Mouse (Mus musculus): ENCODE measurements around the gene Zfp740. TPM values are rescaled to one million over a fixed set of nuclear protein-coding genes. Genes with fewer than 3 reads are reported as not detected.
"Not testable (repeated sequence)": the region's sequence is repeated elsewhere in the genome, so short reads cannot be mapped to it uniquely, and the experiment has no call there.

Zfp740 gene
- polyA plus RNA-seq (2015; fragmentation: Nextera tagmentation; extraction: Ambion mirVana), result 72.7 and 77.1 TPM in 2 replicates

GRCm38 (mm10) chr15:102202971-102203834, at the start of gene Zfp740:
Gene Zfp740, plus strand, starts transcription at chr15:102203249.
- peak within 1 kb of the TSS; percentile 78 for H3K4me2 ChIP-seq
- H3K36me3 ChIP-seq, result peaks cover 36% of the 10 kb centered on the region
- peak within 1 kb of the TSS; percentile 98 for H3K27ac ChIP-seq
- peak within 1 kb of the TSS; percentile 69 for H3K4me3 ChIP-seq (replicated peaks)
- H3K9me3 ChIP-seq (replicated peaks), result no peaks in the 10 kb centered on the region
- H3K27me3 ChIP-seq, result no peaks in the 10 kb centered on the region
- H3K9ac ChIP-seq, result peak within 1 kb of the TSS; percentile 79
- ATAC-seq (replicated peaks; ENCODE audit: low FRiP score), result peak; percentile 96
- peaks cover 50% of the 10 kb centered on the region for H3K4me1 ChIP-seq
- under 1% methylated on average over 64 of the region's 68 CpGs for WGBS

GRCm38 (mm10) chr15:102155006-102155405, 48.0 kb upstream of the Zfp740 start:
- peaks cover 24% of the 10 kb centered on the region for H3K4me1 ChIP-seq
- WGBS, result 85% methylated on average over 6 of the region's 6 CpGs

GRCm38 (mm10) chr15:102156836-102157235, 46.2 kb upstream of the Zfp740 start:
- ATAC-seq (replicated peaks; ENCODE audit: low FRiP score), result no peak
- H3K4me2 ChIP-seq, result no peak overlapping the region
- H3K27me3 ChIP-seq, result no peaks in the 10 kb centered on the region
- 43% methylated on average over 20 of the region's 20 CpGs for WGBS
- peaks cover 15% of the 10 kb centered on the region for H3K4me1 ChIP-seq
- H3K27ac ChIP-seq, result no peak overlapping the region
- no peaks in the 10 kb centered on the region for H3K36me3 ChIP-seq
- no peak overlapping the region for H3K9ac ChIP-seq
- H3K4me3 ChIP-seq (replicated peaks), result no peak overlapping the region
- no peaks in the 10 kb centered on the region for H3K9me3 ChIP-seq (replicated peaks)

More at GRCm38 (mm10) chr15:102155006-102155405, 48.0 kb upstream of the Zfp740 start:
- not testable (repeated sequence) for H3K36me3 ChIP-seq; H3K27me3 ChIP-seq; H3K9ac ChIP-seq; H3K27ac ChIP-seq; H3K9me3 ChIP-seq (replicated peaks); H3K4me3 ChIP-seq (replicated peaks); H3K4me2 ChIP-seq; ATAC-seq (replicated peaks; ENCODE audit: low FRiP score)

- no peaks in the 10 kb centered on the region for H3K27me3 ChIP-seq
- no peak for ATAC-seq (replicated peaks; ENCODE audit: low FRiP score)
- H3K36me3 ChIP-seq, result no peaks in the 10 kb centered on the region
- H3K4me3 ChIP-seq (replicated peaks), result no peak overlapping the region
- no peak overlapping the region for H3K27ac ChIP-seq
- H3K4me2 ChIP-seq, result no peak overlapping the region
- no peaks in the 10 kb centered on the region for H3K9me3 ChIP-seq (replicated peaks)
- H3K9ac ChIP-seq, result no peak overlapping the region
- WGBS, result 63% methylated on average over 27 of the region's 27 CpGs
- H3K4me1 ChIP-seq, result peaks cover 14% of the 10 kb centered on the region
These were observed 42.5 kb upstream of the Zfp740 start for GRCm38 (mm10) chr15:102160415-102161060.

GRCm38 (mm10) chr15:102163900-102164693, 39.0 kb upstream of the Zfp740 start:
- Histone ChIP-seq H3K9me3 (replicated peaks) (no peaks in the 10 kb centered on the region), H3K4me3 (replicated peaks) (no peak overlapping the region), H3K4me2 (no peak overlapping the region), H3K36me3 (no peaks in the 10 kb centered on the region), H3K4me1 (peaks cover 32% of the 10 kb centered on the region), H3K27ac (no peak overlapping the region), H3K9ac (no peak overlapping the region), H3K27me3 (no peaks in the 10 kb centered on the region)
- WGBS, result 56% methylated on average over 3 of the region's 3 CpGs
- no peak for ATAC-seq (replicated peaks; ENCODE audit: low FRiP score)

GRCm38 (mm10) chr15:102165468-102166100, 37.5 kb upstream of the Zfp740 start:
- Histone ChIP-seq H3K4me3 (replicated peaks) (no peak overlapping the region), H3K4me1 (peaks cover 40% of the 10 kb centered on the region), H3K9ac (no peak overlapping the region), H3K9me3 (replicated peaks) (no peaks in the 10 kb centered on the region), H3K36me3 (no peaks in the 10 kb centered on the region), H3K27ac (no peak overlapping the region), H3K27me3 (no peaks in the 10 kb centered on the region), H3K4me2 (no peak overlapping the region)
- 35% methylated on average over 6 of the region's 6 CpGs for WGBS
- no peak for ATAC-seq (replicated peaks; ENCODE audit: low FRiP score)

GRCm38 (mm10) chr15:102167620-102168021, 35.4 kb upstream of the Zfp740 start:
- no peak overlapping the region for H3K4me2 ChIP-seq
- no peaks in the 10 kb centered on the region for H3K9me3 ChIP-seq (replicated peaks)
- WGBS, result 19% methylated on average over 6 of the region's 6 CpGs
- H3K9ac ChIP-seq, result no peak overlapping the region
- no peaks in the 10 kb centered on the region for H3K36me3 ChIP-seq
- H3K27me3 ChIP-seq, result no peaks in the 10 kb centered on the region
- H3K27ac ChIP-seq, result peak overlapping the region; percentile 68
- peaks cover 40% of the 10 kb centered on the region for H3K4me1 ChIP-seq
- no peak overlapping the region for H3K4me3 ChIP-seq (replicated peaks)
- peak; percentile 89 for ATAC-seq (replicated peaks; ENCODE audit: low FRiP score)

GRCm38 (mm10) chr15:102169064-102169463, 34.0 kb upstream of the Zfp740 start:
- no peaks in the 10 kb centered on the region for H3K9me3 ChIP-seq (replicated peaks)
- H3K4me3 ChIP-seq (replicated peaks), result no peak overlapping the region
- no peaks in the 10 kb centered on the region for H3K27me3 ChIP-seq
- H3K4me2 ChIP-seq, result no peak overlapping the region
- no peak overlapping the region for H3K9ac ChIP-seq
- 29% methylated on average over 2 of the region's 2 CpGs for whole genome bisulfite sequencing
- H3K27ac ChIP-seq, result peak overlapping the region; percentile 68; the same call in 1 of the 2 replicates
- H3K4me1 ChIP-seq, result peaks cover 40% of the 10 kb centered on the region
- peak; percentile 53; the same call in 1 of the 2 replicates for ATAC-seq (replicated peaks; ENCODE audit: low FRiP score)
- H3K36me3 ChIP-seq, result no peaks in the 10 kb centered on the region

- H3K9me3 ChIP-seq (replicated peaks), result no peaks in the 10 kb centered on the region
- peaks cover 29% of the 10 kb centered on the region for H3K36me3 ChIP-seq
- H3K4me3 ChIP-seq (replicated peaks), result no peak overlapping the region
- no peak overlapping the region for H3K4me2 ChIP-seq
- H3K4me1 ChIP-seq, result peaks cover 18% of the 10 kb centered on the region
- no peak overlapping the region for H3K27ac ChIP-seq
- H3K9ac ChIP-seq, result no peak overlapping the region
- ATAC-seq (replicated peaks; ENCODE audit: low FRiP score), result no peak
- H3K27me3 ChIP-seq, result no peaks in the 10 kb centered on the region
- WGBS, result 88% methylated on average over 3 of the region's 3 CpGs
These were observed 29.5 kb upstream of the Zfp740 start for GRCm38 (mm10) chr15:102173581-102173980.

GRCm38 (mm10) chr15:102175736-102176319, 27.2 kb upstream of the Zfp740 start:
- H3K27me3 ChIP-seq, result no peaks in the 10 kb centered on the region

More at GRCm38 (mm10) chr15:102175736-102176319, 27.2 kb upstream of the Zfp740 start:
- no peak overlapping the region for H3K4me2 ChIP-seq
- WGBS, result 80% methylated on average over 16 of the region's 16 CpGs
- peaks cover 10% of the 10 kb centered on the region for H3K4me1 ChIP-seq
- H3K9me3 ChIP-seq (replicated peaks), result no peaks in the 10 kb centered on the region
- H3K36me3 ChIP-seq, result peaks cover 34% of the 10 kb centered on the region
- no peak for ATAC-seq (replicated peaks; ENCODE audit: low FRiP score)
- H3K9ac ChIP-seq, result no peak overlapping the region
- no peak overlapping the region for H3K27ac ChIP-seq
- H3K4me3 ChIP-seq (replicated peaks), result no peak overlapping the region
